Mouse (Mus musculus) bone marrow, adult 2 months (tissue): Measurements from ENCODE around the gene Fgfr2. TPM values are rescaled to one million over a fixed set of nuclear protein-coding genes. Genes with fewer than 3 reads are reported as not detected.

ENCODE experiments used
- H3K27ac ChIP-seq: fragments of 200-500 bp; 2 replicates; pipeline ENCODE4 v1.5.1; 2012; ENCODE audit warnings: low read depth, mild to moderate bottlenecking, control low read depth, inconsistent platforms, low read length; ENCODE audit not compliant: control insufficient read depth, poor library complexity, insufficient read depth
- H3K4me1 ChIP-seq: fragments of 200-500 bp; 2 replicates; pipeline ENCODE4 v1.6.1; 2011; ENCODE audit warnings: low read length; ENCODE audit not compliant: control insufficient read depth, insufficient read depth
- H3K4me3 ChIP-seq: fragments of 200-500 bp; replicated peaks from 2 replicates; pipeline ENCODE3; 2011; ENCODE audit warnings: mild to moderate bottlenecking, low read depth, low read length, control low read depth; ENCODE audit not compliant: control insufficient read depth
- CTCF ChIP-seq: fragments of 200-500 bp; IDR thresholded peaks from 2 replicates; pipeline ENCODE4 v1.5.1; 2011; ENCODE audit warnings: low read length, control low read depth; ENCODE audit not compliant: control insufficient read depth, insufficient read depth
- POLR2A ChIP-seq: fragments of 200-500 bp; IDR thresholded peaks from 2 replicates; pipeline ENCODE4 v1.6.1; 2011; ENCODE audit warnings: low read depth, mild to moderate bottlenecking, control low read depth, low read length, borderline replicate concordance; ENCODE audit not compliant: control insufficient read depth
- WGBS: fragments of 180-500 bp; shearing (Covaris S2); methylation state at CpG from one replicate; pipeline ENCODE4 v1.1.7; 2018; 5-methylcytosine and 5-hydroxymethylcytosine counted together
- polyA plus RNA-seq: library from polyadenylated mRNA; stranded (reverse); fragments of >200 nt; gene quantifications from 2 replicates; pipeline ENCODE4 v1.2.4, GENCODE M21; 2011; ENCODE audit warnings: low replicate concordance; ENCODE audit not compliant: missing spikeins, insufficient read depth, insufficient read length

The Fgfr2 gene
- polyA plus RNA-seq, 1 experiment: 8.2 TPM

GRCm38 (mm10) chr7:130233777-130234176, 2889.4 kb downstream of the Fgfr2 start:
- TF ChIP-seq CTCF (no peak), POLR2A (no peak)
- WGBS: 82% methylated on average over 7 of the region's 7 CpGs
- Histone ChIP-seq H3K27ac (no peak overlapping the region), H3K4me3 (no peak overlapping the region), H3K4me1 (no peaks in the 10 kb centered on the region)

GRCm38 (mm10) chr7:130230034-130230433, 2893.1 kb downstream of the Fgfr2 start:
- WGBS: 70% methylated on average over 4 of the region's 4 CpGs
- Histone ChIP-seq H3K4me3 (no peak overlapping the region), H3K27ac (no peak overlapping the region), H3K4me1 (no peaks in the 10 kb centered on the region)
- TF ChIP-seq CTCF (no peak), POLR2A (no peak)

GRCm38 (mm10) chr7:130225227-130225626, 2897.9 kb downstream of the Fgfr2 start:
- 81% methylated on average over 3 of the region's 3 CpGs for WGBS
- no peak overlapping the region for H3K27ac ChIP-seq

GRCm38 (mm10) chr7:130222633-130223354, 2900.4 kb downstream of the Fgfr2 start:
- TF ChIP-seq CTCF: no peak
- TF ChIP-seq POLR2A: no peak
- WGBS: 83% methylated on average over 8 of the region's 8 CpGs
- Histone ChIP-seq H3K4me1 (no peaks in the 10 kb centered on the region), H3K27ac (no peak overlapping the region), H3K4me3 (no peak overlapping the region)

More at GRCm38 (mm10) chr7:130225227-130225626, 2897.9 kb downstream of the Fgfr2 start:
- Histone ChIP-seq H3K4me3 (no peak overlapping the region), H3K4me1 (no peaks in the 10 kb centered on the region)
- TF ChIP-seq POLR2A: no peak
- no peak for TF ChIP-seq CTCF

GRCm38 (mm10) chr7:130221661-130222387, 2901.3 kb downstream of the Fgfr2 start:
- TF ChIP-seq POLR2A (no peak), CTCF (no peak)
- Histone ChIP-seq H3K27ac (no peak overlapping the region), H3K4me1 (no peaks in the 10 kb centered on the region), H3K4me3 (no peak overlapping the region)
- 84% methylated on average over 17 of the region's 17 CpGs for WGBS

GRCm38 (mm10) chr7:130220627-130221026, 2902.5 kb downstream of the Fgfr2 start:
- 80% methylated on average over 4 of the region's 4 CpGs for WGBS
- no peak for TF ChIP-seq POLR2A
- TF ChIP-seq CTCF: no peak
- H3K4me1 ChIP-seq: no peaks in the 10 kb centered on the region
- H3K4me3 ChIP-seq: no peak overlapping the region
- H3K27ac ChIP-seq: no peak overlapping the region

- H3K27ac ChIP-seq: no peak overlapping the region
- 72% methylated on average over 4 of the region's 4 CpGs for WGBS
- H3K4me1 ChIP-seq: no peaks in the 10 kb centered on the region
- TF ChIP-seq POLR2A (no peak), CTCF (no peak)
- no peak overlapping the region for H3K4me3 ChIP-seq
Measured at GRCm38 (mm10) chr7:130219844-130220243, 2903.3 kb downstream of the Fgfr2 start.

- H3K4me1 ChIP-seq: no peaks in the 10 kb centered on the region
- H3K4me3 ChIP-seq: no peak overlapping the region
- TF ChIP-seq CTCF: no peak
- no peak for TF ChIP-seq POLR2A
- H3K27ac ChIP-seq: no peak overlapping the region
- 59% methylated on average over 4 of the region's 4 CpGs for WGBS
Measured at GRCm38 (mm10) chr7:130216272-130216671, 2906.9 kb downstream of the Fgfr2 start.
